Mouse (Mus musculus) megakaryocyte, embryonic 14.5 days (primary cell): ENCODE data around the gene Khdrbs1.

ENCODE experiments used
- FLI1 ChIP-seq: IDR thresholded peaks from 2 replicates; pipeline ENCODE4 v1.6.1; 2012; ENCODE audit warnings: low read length, inconsistent platforms, mixed read lengths
- GATA1 ChIP-seq: IDR thresholded peaks from 3 replicates; pipeline ENCODE4 v1.6.1; 2012; ENCODE audit warnings: mixed read lengths, low read length, inconsistent platforms, borderline replicate concordance

GRCm38 (mm10) chr4:129791399-129791798 is 49.3 kb upstream of the Khdrbs1 start:
- TF ChIP-seq GATA1 (no peak), FLI1 (no peak)
